Mouse (Mus musculus): ENCODE results near the gene 4930539E08Rik. TPM values are rescaled to one million over a fixed set of nuclear protein-coding genes. Genes with fewer than 3 reads are reported as not detected.

4930539E08Rik gene
- polyA plus RNA-seq, 1 experiment from 2014 or later: 0.11 TPM

- H3K27ac ChIP-seq (replicated peaks): no peak overlapping the region
- H3K4me1 ChIP-seq: no peaks in the 10 kb centered on the region
- H3K9me3 ChIP-seq (replicated peaks): peaks cover 7% of the 10 kb centered on the region; the same call in 1 of the 2 replicates
- no peaks in the 10 kb centered on the region for H3K36me3 ChIP-seq
- 95% methylated on average over 25 of the region's 25 CpGs for WGBS
- DNase-seq (ENCODE audit: low spot score): no peak
- no peaks in the 10 kb centered on the region for H3K27me3 ChIP-seq (ENCODE audit: low read depth, poor library complexity, severe bottlenecking)
- no peak overlapping the region for H3K4me3 ChIP-seq
These were observed 25.8 kb upstream of the 4930539E08Rik start for GRCm38 (mm10) chr17:28940776-28941555.

DNA sequence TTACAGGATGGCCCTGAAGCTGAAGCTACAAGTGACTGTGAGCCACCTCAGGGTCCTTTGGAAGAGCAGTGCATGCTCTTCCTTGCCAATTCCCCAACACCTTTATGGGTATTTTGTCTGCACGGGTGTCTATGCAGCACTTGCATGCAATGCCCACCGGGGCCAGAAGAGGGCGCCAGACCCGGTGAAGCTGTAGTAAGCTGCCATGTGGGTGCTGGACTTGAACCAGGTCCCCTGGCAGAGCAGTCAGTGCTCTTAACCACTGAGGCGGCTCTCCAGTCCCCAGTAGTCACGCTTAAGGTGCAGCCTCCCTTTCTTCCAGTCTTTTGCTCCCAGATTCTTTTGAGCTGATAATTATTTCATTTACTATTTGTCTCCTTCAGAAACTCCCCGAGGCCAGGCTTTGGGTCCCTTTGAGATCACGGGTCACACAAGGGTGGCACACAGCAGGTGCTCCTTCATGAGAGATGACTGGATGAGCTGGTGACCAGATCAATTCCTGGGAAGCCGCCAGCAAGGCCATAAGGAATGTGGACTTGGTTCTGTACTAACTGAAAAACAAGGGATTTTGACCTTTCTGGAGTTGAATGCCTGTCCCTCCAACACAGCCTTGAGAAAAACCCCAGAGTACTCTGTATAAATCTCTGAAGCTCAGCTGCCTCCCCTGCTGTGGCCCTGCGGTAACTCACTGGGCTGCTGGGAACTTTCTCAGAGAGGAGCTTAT, 21.7 kb upstream of the 4930539E08Rik start:
- 81% methylated on average over 10 of the region's 10 CpGs for WGBS
- Histone ChIP-seq H3K27me3 (ENCODE audit: low read depth, poor library complexity, severe bottlenecking) (no peaks in the 10 kb centered on the region), H3K4me1 (no peaks in the 10 kb centered on the region), H3K27ac (replicated peaks) (no peak overlapping the region), H3K9me3 (replicated peaks) (peaks cover 7% of the 10 kb centered on the region; the same call in 1 of the 2 replicates), H3K36me3 (no peaks in the 10 kb centered on the region), H3K4me3 (no peak overlapping the region)
- DNase-seq (ENCODE audit: low spot score): no peak

GRCm38 (mm10) chr17:28936133-28936532, 21.0 kb upstream of the 4930539E08Rik start:
- DNase-seq (ENCODE audit: low spot score): no peak
- H3K27ac ChIP-seq (replicated peaks): no peak overlapping the region

DNA sequence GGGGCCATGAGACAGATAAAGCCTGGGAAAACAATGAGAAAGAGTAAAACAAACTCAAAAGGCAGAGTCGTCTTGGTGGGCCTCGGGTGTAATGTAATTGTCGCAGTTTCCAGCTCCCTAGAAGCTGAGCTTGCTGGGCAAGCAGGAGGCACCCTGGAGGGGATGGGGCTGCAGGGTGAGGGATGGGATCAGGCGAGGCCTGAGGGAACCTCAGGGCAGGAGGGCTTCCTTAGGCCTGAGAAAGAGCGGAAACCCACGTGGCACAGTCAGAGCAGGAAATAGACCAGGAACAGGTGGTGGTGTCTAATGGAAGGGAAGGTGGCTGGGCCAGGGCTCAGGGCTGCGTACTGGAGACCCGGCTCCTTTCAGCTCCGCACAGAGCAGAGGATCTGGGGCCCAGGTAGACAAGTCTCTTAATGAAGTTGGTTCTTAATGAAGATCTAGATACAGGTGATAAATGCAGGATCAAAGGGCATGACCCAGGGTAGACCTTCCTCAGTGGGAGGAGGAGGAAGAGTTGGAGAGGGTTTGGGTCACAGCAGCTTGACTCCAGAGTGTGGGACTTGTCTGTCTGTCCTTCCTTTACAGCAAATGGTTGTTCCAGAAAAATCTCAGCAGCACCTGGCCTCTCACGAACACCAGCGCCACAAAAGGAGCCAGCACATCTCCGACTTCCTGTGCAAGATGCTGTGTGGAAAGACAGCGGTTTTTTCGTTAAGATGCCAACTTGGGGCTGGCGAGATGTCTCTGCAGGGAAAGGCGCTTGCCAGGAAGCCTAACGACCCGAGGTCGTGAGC, 19.2 kb upstream of the 4930539E08Rik start:
- H3K27me3 ChIP-seq (ENCODE audit: low read depth, poor library complexity, severe bottlenecking): no peaks in the 10 kb centered on the region
- peaks cover 9% of the 10 kb centered on the region for H3K4me1 ChIP-seq
- H3K9me3 ChIP-seq (replicated peaks): peaks cover 7% of the 10 kb centered on the region; the same call in 1 of the 2 replicates
- no peak overlapping the region for H3K27ac ChIP-seq (replicated peaks)
- WGBS: 81% methylated on average over 19 of the region's 19 CpGs
- no peak for DNase-seq (ENCODE audit: low spot score)
- no peaks in the 10 kb centered on the region for H3K36me3 ChIP-seq
- H3K4me3 ChIP-seq: no peak overlapping the region

More at GRCm38 (mm10) chr17:28936133-28936532, 21.0 kb upstream of the 4930539E08Rik start:
- 89% methylated on average over 7 of the region's 7 CpGs for WGBS
- H3K27me3 ChIP-seq (ENCODE audit: low read depth, poor library complexity, severe bottlenecking): no peaks in the 10 kb centered on the region
- H3K36me3 ChIP-seq: no peaks in the 10 kb centered on the region
- no peak overlapping the region for H3K4me3 ChIP-seq
- peaks cover 7% of the 10 kb centered on the region; the same call in 1 of the 2 replicates for H3K9me3 ChIP-seq (replicated peaks)
- H3K4me1 ChIP-seq: no peaks in the 10 kb centered on the region

DNA sequence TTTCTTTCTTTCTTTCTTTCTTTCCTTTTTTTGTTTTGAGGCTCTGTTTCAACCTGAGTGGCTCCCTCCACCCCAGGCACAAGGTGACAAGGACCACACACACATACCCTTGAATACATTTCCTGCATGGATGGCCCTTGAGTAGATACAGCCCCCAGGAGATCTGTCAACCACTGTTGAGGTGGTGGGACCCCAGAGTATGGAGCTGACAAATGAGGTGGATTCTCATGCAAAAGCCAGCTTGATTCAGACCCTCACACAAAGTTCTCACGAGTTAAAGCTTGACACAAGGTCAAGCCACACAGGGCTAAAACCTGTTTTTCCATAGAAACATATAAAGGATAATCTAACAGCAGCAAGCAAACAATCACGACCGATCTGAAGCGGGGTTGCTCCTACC, 17.1 kb upstream of the 4930539E08Rik start:
- no peaks in the 10 kb centered on the region for H3K27me3 ChIP-seq (ENCODE audit: low read depth, poor library complexity, severe bottlenecking)
- WGBS: 84% methylated on average over 4 of the region's 4 CpGs
- H3K36me3 ChIP-seq: no peaks in the 10 kb centered on the region
- H3K9me3 ChIP-seq (replicated peaks): peaks cover 7% of the 10 kb centered on the region; the same call in 1 of the 2 replicates
- no peak overlapping the region for H3K4me3 ChIP-seq
- DNase-seq (ENCODE audit: low spot score): no peak
- H3K27ac ChIP-seq (replicated peaks): no peak overlapping the region
- H3K4me1 ChIP-seq: peaks cover 9% of the 10 kb centered on the region

- H3K27ac ChIP-seq (replicated peaks): peak overlapping the region; percentile 42; the same call in 1 of the 2 replicates
- no peaks in the 10 kb centered on the region for H3K27me3 ChIP-seq (ENCODE audit: low read depth, poor library complexity, severe bottlenecking)
- peaks cover 10% of the 10 kb centered on the region for H3K4me1 ChIP-seq
- H3K9me3 ChIP-seq (replicated peaks): peaks cover 2% of the 10 kb centered on the region; the same call in 1 of the 2 replicates
- no peaks in the 10 kb centered on the region for H3K36me3 ChIP-seq
- H3K4me3 ChIP-seq: no peak overlapping the region
- WGBS: 91% methylated on average over 18 of the region's 18 CpGs
- DNase-seq (ENCODE audit: low spot score): no peak
These were observed 16.5 kb upstream of the 4930539E08Rik start for GRCm38 (mm10) chr17:28931436-28932211.

- DNase-seq (ENCODE audit: low spot score): peak; percentile 46
- Histone ChIP-seq H3K27ac (replicated peaks) (peak overlapping the region; percentile 83), H3K4me1 (peaks cover 21% of the 10 kb centered on the region), H3K9me3 (replicated peaks) (no peaks in the 10 kb centered on the region), H3K27me3 (ENCODE audit: low read depth, poor library complexity, severe bottlenecking) (no peaks in the 10 kb centered on the region), H3K36me3 (no peaks in the 10 kb centered on the region), H3K4me3 (peak overlapping the region; percentile 5; the same call in 1 of the 2 replicates)
- 36% methylated on average over 14 of the region's 14 CpGs for WGBS
These were observed 15.4 kb upstream of the 4930539E08Rik start for GRCm38 (mm10) chr17:28930392-28931074.

DNA sequence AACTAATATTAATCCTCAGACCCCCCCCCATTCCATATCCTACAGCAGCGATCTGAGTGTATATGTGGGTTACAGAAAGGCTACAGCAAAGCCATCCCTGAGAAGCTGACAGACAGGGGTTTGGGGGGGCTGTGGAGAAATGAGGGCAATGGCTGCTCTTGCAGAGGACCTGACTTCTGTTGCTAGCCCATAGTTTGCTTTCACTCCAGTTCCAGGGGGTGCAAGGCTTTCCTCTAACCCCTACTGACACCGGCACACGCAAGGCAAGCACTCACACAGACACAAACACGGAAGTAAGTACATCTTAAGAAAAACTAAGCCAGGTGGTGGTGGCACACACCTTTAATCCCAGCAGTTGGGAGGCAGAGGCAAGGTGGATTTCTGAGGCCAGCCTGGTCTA, 14.2 kb upstream of the 4930539E08Rik start:
- Histone ChIP-seq H3K27ac (replicated peaks) (no peak overlapping the region), H3K27me3 (ENCODE audit: low read depth, poor library complexity, severe bottlenecking) (no peaks in the 10 kb centered on the region), H3K4me1 (peaks cover 21% of the 10 kb centered on the region), H3K36me3 (no peaks in the 10 kb centered on the region), H3K4me3 (no peak overlapping the region), H3K9me3 (replicated peaks) (no peaks in the 10 kb centered on the region)
- WGBS: 89% methylated on average over 4 of the region's 4 CpGs
- DNase-seq (ENCODE audit: low spot score): no peak

DNA sequence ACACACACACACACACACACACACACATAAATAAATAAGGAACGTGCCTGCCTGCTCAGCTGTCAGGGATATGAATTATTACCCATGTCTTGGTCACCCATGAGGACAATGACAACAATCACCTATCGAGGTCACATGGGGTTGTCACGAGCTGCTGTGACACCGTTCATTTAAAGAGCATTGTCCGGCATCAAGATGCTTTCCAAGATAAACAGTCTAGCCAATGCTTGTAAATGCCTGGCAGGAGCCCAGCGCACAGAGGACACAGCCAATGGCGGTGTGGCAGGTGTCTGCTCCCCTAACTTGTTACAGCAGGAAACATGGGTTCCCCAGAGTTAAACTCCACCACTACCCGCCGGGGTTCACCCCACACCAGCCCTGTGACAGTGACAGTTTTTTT, 12.9 kb upstream of the 4930539E08Rik start:
- no peaks in the 10 kb centered on the region for H3K36me3 ChIP-seq
- H3K4me3 ChIP-seq: no peak overlapping the region
- 95% methylated on average over 9 of the region's 9 CpGs for WGBS
- H3K4me1 ChIP-seq: peaks cover 28% of the 10 kb centered on the region
- no peak for DNase-seq (ENCODE audit: low spot score)
- H3K27me3 ChIP-seq (ENCODE audit: low read depth, poor library complexity, severe bottlenecking): no peaks in the 10 kb centered on the region
- no peaks in the 10 kb centered on the region for H3K9me3 ChIP-seq (replicated peaks)
- H3K27ac ChIP-seq (replicated peaks): no peak overlapping the region

- peak; percentile 51 for DNase-seq (ENCODE audit: low spot score)
- Histone ChIP-seq H3K4me3 (no peak overlapping the region), H3K4me1 (peaks cover 28% of the 10 kb centered on the region), H3K27me3 (ENCODE audit: low read depth, poor library complexity, severe bottlenecking) (no peaks in the 10 kb centered on the region), H3K36me3 (no peaks in the 10 kb centered on the region), H3K27ac (replicated peaks) (peak overlapping the region; percentile 25; the same call in 1 of the 2 replicates), H3K9me3 (replicated peaks) (no peaks in the 10 kb centered on the region)
- 53% methylated on average over 15 of the region's 15 CpGs for WGBS
These were observed 11.9 kb upstream of the 4930539E08Rik start for GRCm38 (mm10) chr17:28926866-28927635.

DNA sequence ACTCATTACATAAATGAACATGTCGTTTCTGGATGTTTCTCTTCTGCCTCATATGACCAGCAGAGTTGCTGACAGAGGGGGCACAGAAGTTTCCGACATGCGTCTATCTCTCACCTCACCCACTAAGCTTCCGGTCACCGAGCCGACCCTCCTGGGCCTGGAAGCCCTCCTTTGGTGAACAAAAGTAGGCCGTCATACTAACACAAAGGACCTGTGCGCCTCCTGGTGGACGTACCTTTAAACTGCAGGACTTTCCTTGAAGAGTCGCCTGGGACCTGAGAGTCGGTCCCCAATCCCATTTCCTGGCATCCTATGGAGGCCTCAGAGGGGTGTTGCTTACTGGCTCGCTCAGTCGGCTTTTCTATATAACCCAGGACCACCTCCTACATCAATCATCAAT, 11.3 kb upstream of the 4930539E08Rik start:
- peak overlapping the region; percentile 69; the same call in 1 of the 2 replicates for H3K27ac ChIP-seq (replicated peaks)
- peaks cover 28% of the 10 kb centered on the region for H3K4me1 ChIP-seq
- DNase-seq (ENCODE audit: low spot score): peak; percentile 86
- 17% methylated on average over 13 of the region's 13 CpGs for WGBS
- H3K36me3 ChIP-seq: no peaks in the 10 kb centered on the region
- no peaks in the 10 kb centered on the region for H3K27me3 ChIP-seq (ENCODE audit: low read depth, poor library complexity, severe bottlenecking)
- H3K4me3 ChIP-seq: no peak overlapping the region
- H3K9me3 ChIP-seq (replicated peaks): no peaks in the 10 kb centered on the region
